Mouse (Mus musculus) limb, embryonic 12.5 days (tissue): Measurements from ENCODE around the gene Pinlyp. TPM values are rescaled to one million over a fixed set of nuclear protein-coding genes. Genes with fewer than 3 reads are reported as not detected.

ENCODE experiments used
- ATAC-seq: fragments of 200-750 bp; cut with Nextera tagmentation; 2 replicates; pipeline ENCODE4 v1.8.0; 2017; ENCODE audit warnings: low read depth, moderate TSS enrichment; ENCODE audit not compliant: insufficient number of reproducible peaks, insufficient read depth, low FRiP score, low TSS enrichment
- H3K27ac ChIP-seq: fragments of 300-500 bp; sonication (generic); 2 replicates; pipeline ENCODE4 v1.5.1; 2016; ENCODE audit warnings: mild to moderate bottlenecking, moderate library complexity
- H3K27me3 ChIP-seq: fragments of 300-500 bp; sonication (generic); 2 replicates; pipeline ENCODE4 v1.6.1; 2016; ENCODE audit warnings: mild to moderate bottlenecking, moderate library complexity
- H3K36me3 ChIP-seq: fragments of 300-500 bp; sonication (generic); 2 replicates; pipeline ENCODE4 v1.6.1; 2016; ENCODE audit warnings: mild to moderate bottlenecking, moderate library complexity
- H3K4me1 ChIP-seq: fragments of 300-500 bp; sonication (generic); replicated peaks from 2 replicates; pipeline ENCODE4 v1.6.1; 2016
- H3K4me2 ChIP-seq: fragments of 300-500 bp; sonication (generic); 2 replicates; pipeline ENCODE4 v1.6.1; 2016; ENCODE audit warnings: mild to moderate bottlenecking, moderate library complexity
- H3K4me3 ChIP-seq: fragments of 300-500 bp; sonication (generic); replicated peaks from 2 replicates; pipeline ENCODE4 v1.5.1; 2016; ENCODE audit warnings: mild to moderate bottlenecking
- H3K9ac ChIP-seq: fragments of 300-500 bp; sonication (generic); replicated peaks from 2 replicates; pipeline ENCODE4 v1.6.1; 2016; ENCODE audit warnings: mild to moderate bottlenecking, moderate library complexity
- H3K9me3 ChIP-seq: fragments of 300-500 bp; sonication (generic); 2 replicates; pipeline ENCODE4 v1.6.1; 2016; ENCODE audit warnings: mild to moderate bottlenecking, moderate library complexity
- WGBS: fragments of 180-500 bp; shearing (Covaris S2); methylation state at CpG from one replicate; pipeline ENCODE4 v1.1.7; 2016; 5-methylcytosine and 5-hydroxymethylcytosine counted together
- polyA plus RNA-seq: library from polyadenylated mRNA; unstranded; fragments of >200 nt; fragmentation: Nextera tagmentation; extraction: Ambion mirVana; gene quantifications from 2 replicates; pipeline ENCODE4 v1.2.1, GENCODE M21; 2016

Pinlyp gene
- polyA plus RNA-seq, 1 experiment from 2014 or later: not detected

- Histone ChIP-seq H3K36me3 (peaks cover 35% of the 10 kb centered on the region), H3K4me1 (peaks cover 30% of the 10 kb centered on the region), H3K4me2 (peak overlapping the region; percentile 40), H3K4me3 (peak overlapping the region; percentile 25), H3K27ac (no peak overlapping the region), H3K9me3 (no peaks in the 10 kb centered on the region), H3K27me3 (peaks cover 26% of the 10 kb centered on the region), H3K9ac (peak overlapping the region; percentile 48)
- no peak for ATAC-seq
- 16% methylated on average over 42 of the region's 42 CpGs for WGBS
Measured at GRCm38 (mm10) chr7:24533806-24534205, 12.1 kb downstream of the Pinlyp start.

GRCm38 (mm10) chr7:24533031-24533571 lies 12.8 kb downstream of the Pinlyp start:
- Histone ChIP-seq H3K27ac (no peak overlapping the region), H3K4me3 (no peak overlapping the region), H3K4me2 (no peak overlapping the region), H3K27me3 (peaks cover 26% of the 10 kb centered on the region), H3K9me3 (no peaks in the 10 kb centered on the region), H3K4me1 (peaks cover 30% of the 10 kb centered on the region), H3K9ac (no peak overlapping the region), H3K36me3 (peaks cover 35% of the 10 kb centered on the region)
- no peak for ATAC-seq
- WGBS: 63% methylated on average over 28 of the region's 28 CpGs

GRCm38 (mm10) chr7:24531211-24531971 lies 14.5 kb downstream of the Pinlyp start:
- ATAC-seq: peak; percentile 40
- Histone ChIP-seq H3K27ac (peak overlapping the region; percentile 70), H3K4me1 (peaks cover 33% of the 10 kb centered on the region), H3K4me2 (peak overlapping the region; percentile 95), H3K36me3 (peaks cover 33% of the 10 kb centered on the region), H3K9me3 (no peaks in the 10 kb centered on the region), H3K4me3 (peak overlapping the region; percentile 66), H3K9ac (peak overlapping the region; percentile 81), H3K27me3 (peaks cover 26% of the 10 kb centered on the region)
- WGBS: 1% methylated on average over 43 of the region's 43 CpGs

DNA sequence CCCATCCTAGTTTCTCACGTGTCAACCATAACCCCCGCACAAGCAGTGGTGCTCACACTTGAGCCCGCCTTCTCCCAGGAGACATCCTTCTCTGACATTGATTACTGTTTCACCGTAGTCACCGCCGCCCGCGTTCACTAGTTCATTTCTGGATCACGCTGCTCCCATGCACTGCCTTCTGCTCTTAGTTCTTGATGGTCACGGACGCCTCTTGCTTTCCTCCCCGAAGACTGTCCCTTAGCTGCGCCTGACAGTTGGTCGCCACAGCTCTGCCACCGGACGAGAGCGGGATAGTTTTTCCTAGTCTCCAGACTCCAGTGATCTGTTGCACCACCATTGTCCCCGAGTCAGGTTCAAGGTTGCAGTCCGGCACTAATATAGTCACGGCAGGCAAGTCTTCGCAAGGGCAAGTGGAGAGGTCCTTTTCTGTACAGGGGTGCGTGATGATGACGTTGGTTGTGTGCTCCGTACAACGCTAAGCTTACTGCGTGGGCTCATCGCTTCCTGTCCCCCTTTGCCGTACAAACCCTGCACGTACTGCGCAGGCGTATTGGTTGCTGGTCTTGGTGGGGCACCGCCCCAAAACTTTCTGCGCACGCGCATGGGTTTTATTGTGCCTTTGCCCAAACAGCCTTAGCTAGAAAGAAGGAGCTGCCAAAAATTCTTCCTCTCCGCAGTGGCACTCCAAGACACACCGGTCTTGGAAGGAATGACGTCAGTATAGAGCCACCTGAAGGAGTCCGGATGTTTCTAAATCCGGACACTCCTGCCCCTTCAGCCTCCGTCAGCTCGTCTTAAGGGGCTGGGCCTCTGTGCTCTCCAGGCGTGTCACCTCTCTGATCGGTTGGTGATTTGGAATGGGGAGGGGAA lies 15.6 kb downstream of the Pinlyp start, which contains the start of gene Irgq:
Irgq (plus strand) TSS at position 628 of the 870 bp plus-strand sequence.
- Histone ChIP-seq H3K4me1 (peaks cover 34% of the 10 kb centered on the region), H3K36me3 (peaks cover 22% of the 10 kb centered on the region), H3K9ac (peak within 1 kb of the TSS; percentile 81), H3K27me3 (peaks cover 26% of the 10 kb centered on the region), H3K4me3 (peak within 1 kb of the TSS; percentile 66), H3K4me2 (peak within 1 kb of the TSS; percentile 95), H3K27ac (peak within 1 kb of the TSS; percentile 81), H3K9me3 (no peaks in the 10 kb centered on the region)
- under 1% methylated on average over 44 of the region's 44 CpGs for WGBS
- peak; percentile 94 for ATAC-seq

GRCm38 (mm10) chr7:24529580-24529979 lies 16.3 kb downstream of the Pinlyp start:
- Histone ChIP-seq H3K27me3 (peaks cover 23% of the 10 kb centered on the region), H3K36me3 (peaks cover 15% of the 10 kb centered on the region), H3K9me3 (no peaks in the 10 kb centered on the region), H3K4me3 (peak overlapping the region; percentile 66), H3K4me1 (peaks cover 34% of the 10 kb centered on the region), H3K9ac (peak overlapping the region; percentile 66), H3K27ac (peak overlapping the region; percentile 81; the same call in 1 of the 2 replicates), H3K4me2 (peak overlapping the region; percentile 95)
- 56% methylated on average over 11 of the region's 11 CpGs for WGBS
- ATAC-seq: no peak

- H3K36me3 ChIP-seq: peaks cover 9% of the 10 kb centered on the region
- 94% methylated on average over 11 of the region's 11 CpGs for WGBS
- H3K9me3 ChIP-seq: no peaks in the 10 kb centered on the region
- H3K9ac ChIP-seq: no peak overlapping the region
- peaks cover 29% of the 10 kb centered on the region for H3K4me1 ChIP-seq
- H3K27me3 ChIP-seq: peaks cover 18% of the 10 kb centered on the region
- H3K4me2 ChIP-seq: no peak overlapping the region
- ATAC-seq: no peak
- H3K4me3 ChIP-seq: no peak overlapping the region
- H3K27ac ChIP-seq: no peak overlapping the region
Measured at GRCm38 (mm10) chr7:24528861-24529260, 17.1 kb downstream of the Pinlyp start.

GRCm38 (mm10) chr7:24525686-24526420 lies 20.1 kb downstream of the Pinlyp start:
- H3K4me3 ChIP-seq: no peak overlapping the region
- peaks cover 12% of the 10 kb centered on the region for H3K4me1 ChIP-seq
- H3K4me2 ChIP-seq: no peak overlapping the region
- H3K9me3 ChIP-seq: no peaks in the 10 kb centered on the region
- no peak overlapping the region for H3K27ac ChIP-seq
- H3K9ac ChIP-seq: no peak overlapping the region
- WGBS: 86% methylated on average over 12 of the region's 12 CpGs
- no peaks in the 10 kb centered on the region for H3K27me3 ChIP-seq
- H3K36me3 ChIP-seq: no peaks in the 10 kb centered on the region
- no peak for ATAC-seq

GRCm38 (mm10) chr7:24524978-24525377 lies 20.9 kb downstream of the Pinlyp start:
- Histone ChIP-seq H3K27ac (no peak overlapping the region), H3K9ac (no peak overlapping the region), H3K27me3 (no peaks in the 10 kb centered on the region), H3K9me3 (no peaks in the 10 kb centered on the region), H3K4me3 (no peak overlapping the region), H3K4me2 (no peak overlapping the region), H3K36me3 (no peaks in the 10 kb centered on the region), H3K4me1 (peaks cover 12% of the 10 kb centered on the region)
- ATAC-seq: no peak
- WGBS: 82% methylated on average over 6 of the region's 6 CpGs

- Histone ChIP-seq H3K4me3 (no peak overlapping the region), H3K4me2 (no peak overlapping the region), H3K27ac (no peak overlapping the region), H3K4me1 (peaks cover 5% of the 10 kb centered on the region; the same call in 1 of the 2 replicates), H3K36me3 (peaks cover 1% of the 10 kb centered on the region; the same call in 1 of the 2 replicates), H3K9me3 (no peaks in the 10 kb centered on the region), H3K27me3 (no peaks in the 10 kb centered on the region), H3K9ac (no peak overlapping the region)
- no peak for ATAC-seq
- WGBS: 80% methylated on average over 6 of the region's 6 CpGs
Measured at GRCm38 (mm10) chr7:24523723-24524122, 22.2 kb downstream of the Pinlyp start.

GRCm38 (mm10) chr7:24522805-24523204 lies 23.1 kb downstream of the Pinlyp start:
- H3K4me2 ChIP-seq: no peak overlapping the region
- no peaks in the 10 kb centered on the region for H3K27me3 ChIP-seq
- no peak for ATAC-seq
- peaks cover 5% of the 10 kb centered on the region; the same call in 1 of the 2 replicates for H3K4me1 ChIP-seq
- H3K9ac ChIP-seq: no peak overlapping the region
- H3K9me3 ChIP-seq: no peaks in the 10 kb centered on the region
- WGBS: 57% methylated on average over 5 of the region's 5 CpGs
- H3K27ac ChIP-seq: no peak overlapping the region
- peaks cover 5% of the 10 kb centered on the region; the same call in 1 of the 2 replicates for H3K36me3 ChIP-seq
- H3K4me3 ChIP-seq: no peak overlapping the region
